Mouse (Mus musculus): ENCODE measurements around the gene Gm21586.
"Not testable (repeated sequence)": the region's sequence is repeated elsewhere in the genome, so short reads cannot be mapped to it uniquely, and the experiment has no call there.

DNA sequence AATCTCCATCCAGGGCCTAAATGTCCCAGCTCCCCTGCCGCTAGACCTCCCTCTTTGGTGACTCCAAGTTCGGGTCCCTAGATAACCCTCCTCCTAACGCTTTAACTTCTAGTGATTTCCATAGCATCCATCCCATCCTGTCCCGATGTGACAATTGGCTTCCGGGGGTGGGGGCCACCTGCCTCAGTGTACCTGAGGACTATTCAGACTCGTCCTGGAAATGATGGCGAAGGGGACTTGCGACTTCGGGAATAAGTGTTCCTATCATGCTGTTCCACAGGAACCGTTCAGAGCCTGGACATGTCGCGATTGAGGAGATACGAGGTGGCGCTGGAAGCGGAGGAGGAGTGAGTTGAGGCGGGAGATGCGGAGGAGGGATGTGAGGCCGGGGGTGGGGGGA is at the start of gene Gm21586:
- not testable (repeated sequence) for TF ChIP-seq CTCF, EP300 (IDR thresholded peaks at IDR 0.05; ENCODE audit: low read depth)
